Mouse (Mus musculus) bone marrow macrophage, adult 2 months (primary cell): ENCODE data around the gene Tm4sf1. TPM values are rescaled to one million over a fixed set of nuclear protein-coding genes. Genes with fewer than 3 reads are reported as not detected.

Source experiments
- H3K27ac ChIP-seq: 2 replicates; pipeline ENCODE4 v1.5.1; 2012; ENCODE audit warnings: low read depth, low read length; ENCODE audit not compliant: insufficient read depth
- H3K4me1 ChIP-seq: 2 replicates; pipeline ENCODE4 v1.6.1; 2012; ENCODE audit warnings: low read length; ENCODE audit not compliant: control insufficient read depth, insufficient read depth
- H3K4me3 ChIP-seq: 2 replicates; pipeline ENCODE4 v1.5.1; 2012; ENCODE audit warnings: mild to moderate bottlenecking, low read length, moderate library complexity; ENCODE audit not compliant: insufficient read depth
- CTCF ChIP-seq: IDR thresholded peaks from 2 replicates; pipeline ENCODE4 v1.5.1; 2012; ENCODE audit warnings: low read depth, mild to moderate bottlenecking, low read length, moderate library complexity
- POLR2A ChIP-seq: IDR thresholded peaks from 2 replicates; pipeline ENCODE4 v1.6.1; 2012; ENCODE audit warnings: mild to moderate bottlenecking, low read depth, low read length, borderline replicate concordance
- polyA plus RNA-seq: library from polyadenylated mRNA; stranded (reverse); fragments of >200 nt; gene quantifications from 2 replicates; pipeline ENCODE4 v1.2.4, GENCODE M21; 2012; ENCODE audit not compliant: missing spikeins, insufficient read depth, insufficient read length

Tm4sf1 gene
- polyA plus RNA-seq, 1 experiment = 2.0 TPM

- no peak for TF ChIP-seq POLR2A
- TF ChIP-seq CTCF = no peak
- H3K4me1 ChIP-seq = peaks cover 8% of the 10 kb centered on the region
- H3K4me3 ChIP-seq = no peak overlapping the region
- no peak overlapping the region for H3K27ac ChIP-seq
Measured at GRCm38 (mm10) chr3:57288944-57289491, 12.8 kb downstream of the Tm4sf1 start.

- no peak for TF ChIP-seq POLR2A
- TF ChIP-seq CTCF = no peak
- no peak overlapping the region for H3K27ac ChIP-seq
Measured at GRCm38 (mm10) chr3:57287854-57288720, 13.7 kb downstream of the Tm4sf1 start.

GRCm38 (mm10) chr3:57287438-57287837, 14.3 kb downstream of the Tm4sf1 start:
- no peak overlapping the region for H3K4me3 ChIP-seq
- TF ChIP-seq CTCF (no peak), POLR2A (no peak)
- H3K4me1 ChIP-seq = peaks cover 8% of the 10 kb centered on the region
- H3K27ac ChIP-seq = no peak overlapping the region

More at GRCm38 (mm10) chr3:57287854-57288720, 13.7 kb downstream of the Tm4sf1 start:
- Histone ChIP-seq H3K4me1 (peaks cover 8% of the 10 kb centered on the region), H3K4me3 (no peak overlapping the region)

GRCm38 (mm10) chr3:57278225-57278624, 23.6 kb downstream of the Tm4sf1 start:
- H3K4me3 ChIP-seq = no peak overlapping the region
- no peaks in the 10 kb centered on the region for H3K4me1 ChIP-seq
- no peak overlapping the region for H3K27ac ChIP-seq
- TF ChIP-seq POLR2A (no peak), CTCF (no peak)

- TF ChIP-seq POLR2A = no peak
- no peak for TF ChIP-seq CTCF
- H3K4me3 ChIP-seq = no peak overlapping the region
- H3K27ac ChIP-seq = no peak overlapping the region
- no peaks in the 10 kb centered on the region for H3K4me1 ChIP-seq
Measured at GRCm38 (mm10) chr3:57277453-57277852, 24.3 kb downstream of the Tm4sf1 start.

- TF ChIP-seq POLR2A (no peak), CTCF (no peak)
- no peaks in the 10 kb centered on the region for H3K4me1 ChIP-seq
- H3K4me3 ChIP-seq = no peak overlapping the region
- no peak overlapping the region for H3K27ac ChIP-seq
Measured at GRCm38 (mm10) chr3:57276821-57277220, 25.0 kb downstream of the Tm4sf1 start.

GRCm38 (mm10) chr3:57268994-57269393, 32.8 kb downstream of the Tm4sf1 start:
- no peaks in the 10 kb centered on the region for H3K4me1 ChIP-seq
- no peak overlapping the region for H3K27ac ChIP-seq
- no peak overlapping the region for H3K4me3 ChIP-seq
- no peak for TF ChIP-seq CTCF
- TF ChIP-seq POLR2A = no peak

GRCm38 (mm10) chr3:57267559-57268173, 34.1 kb downstream of the Tm4sf1 start:
- no peak for TF ChIP-seq POLR2A
- peak; percentile 68; the same call in 1 of the 2 replicates for TF ChIP-seq CTCF
- no peaks in the 10 kb centered on the region for H3K4me1 ChIP-seq
- H3K27ac ChIP-seq = no peak overlapping the region
- H3K4me3 ChIP-seq = no peak overlapping the region

- TF ChIP-seq CTCF = no peak
- Histone ChIP-seq H3K4me3 (no peak overlapping the region), H3K4me1 (peaks cover 8% of the 10 kb centered on the region), H3K27ac (peak overlapping the region; percentile 69)
Measured at GRCm38 (mm10) chr3:57253041-57253440, 48.7 kb downstream of the Tm4sf1 start.

- no peak for TF ChIP-seq POLR2A
- TF ChIP-seq CTCF = no peak
- Histone ChIP-seq H3K4me1 (peaks cover 8% of the 10 kb centered on the region), H3K4me3 (no peak overlapping the region), H3K27ac (peak overlapping the region; percentile 69)
Measured at GRCm38 (mm10) chr3:57252551-57252950, 49.2 kb downstream of the Tm4sf1 start.
